Mouse (Mus musculus): ENCODE results near the gene Gas2l3. TPM values are rescaled to one million over a fixed set of nuclear protein-coding genes. Genes with fewer than 3 reads are reported as not detected.

Gene Gas2l3
- polyA plus RNA-seq, 1 experiment from 2014 or later, result 18.6 TPM

DNA sequence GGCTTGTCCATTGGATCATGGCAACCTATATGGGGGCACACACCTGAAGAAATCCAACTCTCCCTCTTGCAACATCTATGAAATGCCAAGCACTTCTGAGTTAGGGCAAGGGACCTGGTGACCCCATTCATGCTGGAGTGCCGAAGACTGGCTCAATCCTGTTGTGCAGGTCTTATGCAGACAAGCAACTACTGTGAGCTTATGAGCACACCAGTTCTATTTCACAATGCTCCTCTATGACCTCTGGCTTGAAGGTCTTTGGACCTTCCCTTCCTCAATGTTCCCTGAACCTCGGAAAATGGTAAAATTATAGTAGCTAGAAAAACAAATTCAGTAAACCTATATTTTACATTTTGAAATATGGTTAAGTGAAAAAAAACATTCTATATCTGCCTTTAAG lies 25.8 kb downstream of the Gas2l3 start:
- no peak for ATAC-seq
- no peaks in the 10 kb centered on the region for H3K27me3 ChIP-seq (replicated peaks)
- H3K4me3 ChIP-seq (replicated peaks), result no peak overlapping the region
- no peaks in the 10 kb centered on the region for H3K9me3 ChIP-seq
- no peak overlapping the region for H3K27ac ChIP-seq
- no peak overlapping the region for H3K9ac ChIP-seq
- H3K4me1 ChIP-seq (replicated peaks), result no peaks in the 10 kb centered on the region
- peaks cover 22% of the 10 kb centered on the region for H3K36me3 ChIP-seq
- 90% methylated on average over 2 of the region's 2 CpGs for WGBS
- H3K4me2 ChIP-seq (replicated peaks), result no peak overlapping the region

DNA sequence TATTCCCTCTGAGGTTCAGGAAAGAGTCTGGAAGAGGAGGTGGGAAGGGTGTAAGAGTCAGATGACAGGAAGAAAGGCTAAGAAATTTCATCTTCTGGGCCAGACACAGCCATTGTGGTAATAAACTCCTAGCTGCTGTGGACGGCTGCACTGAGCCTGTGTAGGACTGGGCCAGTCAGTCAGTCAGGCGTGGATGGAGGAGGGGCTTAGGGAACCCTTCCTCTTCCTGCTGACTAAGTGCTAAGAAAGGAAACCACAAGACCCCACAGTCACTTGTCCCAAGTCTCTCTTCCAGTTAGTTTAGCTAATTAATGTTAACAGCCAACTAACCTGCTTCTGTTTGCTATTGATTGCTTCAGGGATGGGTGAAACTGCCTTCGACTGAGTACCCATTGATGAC lies 28.3 kb downstream of the Gas2l3 start:
- H3K36me3 ChIP-seq, result peaks cover 28% of the 10 kb centered on the region

DNA sequence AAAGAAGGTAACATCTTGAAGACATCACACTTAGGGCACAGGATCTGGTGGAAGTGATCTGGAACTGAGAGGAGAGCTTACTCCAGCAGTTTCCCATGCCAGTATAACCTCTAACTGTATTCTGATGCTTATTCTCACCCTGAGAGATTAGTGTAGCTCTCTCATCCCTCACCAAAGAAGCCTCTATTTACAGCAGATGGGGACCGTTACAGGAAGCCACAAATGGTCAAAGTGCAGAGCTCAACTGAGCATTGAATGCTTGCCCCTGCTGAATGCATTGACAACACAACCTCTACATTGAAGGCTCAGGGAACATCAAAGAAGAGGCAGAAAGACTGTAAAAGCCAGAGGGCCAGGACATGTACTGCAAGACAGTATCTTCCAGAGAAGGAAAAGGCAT lies 36.2 kb downstream of the Gas2l3 start:
- Histone ChIP-seq H3K27me3 (replicated peaks) (no peaks in the 10 kb centered on the region), H3K9me3 (no peaks in the 10 kb centered on the region), H3K4me2 (replicated peaks) (no peak overlapping the region), H3K9ac (no peak overlapping the region), H3K36me3 (0 out of 2 replicates have a peak, but pooled peaks cover 4% of the 10 kb centered on the region), H3K4me1 (replicated peaks) (no peaks in the 10 kb centered on the region), H3K4me3 (replicated peaks) (no peak overlapping the region), H3K27ac (no peak overlapping the region)
- WGBS, result 37% methylated on average over 1 of the region's 1 CpGs
- ATAC-seq, result no peak

More for the DNA sequence above, 28.3 kb downstream of the Gas2l3 start:
- no peaks in the 10 kb centered on the region for H3K4me1 ChIP-seq (replicated peaks)
- H3K4me3 ChIP-seq (replicated peaks), result no peak overlapping the region
- H3K27ac ChIP-seq, result no peak overlapping the region
- no peak for ATAC-seq
- no peaks in the 10 kb centered on the region for H3K27me3 ChIP-seq (replicated peaks)
- no peak overlapping the region for H3K4me2 ChIP-seq (replicated peaks)
- WGBS, result 64% methylated on average over 3 of the region's 3 CpGs
- no peaks in the 10 kb centered on the region for H3K9me3 ChIP-seq
- no peak overlapping the region for H3K9ac ChIP-seq

DNA sequence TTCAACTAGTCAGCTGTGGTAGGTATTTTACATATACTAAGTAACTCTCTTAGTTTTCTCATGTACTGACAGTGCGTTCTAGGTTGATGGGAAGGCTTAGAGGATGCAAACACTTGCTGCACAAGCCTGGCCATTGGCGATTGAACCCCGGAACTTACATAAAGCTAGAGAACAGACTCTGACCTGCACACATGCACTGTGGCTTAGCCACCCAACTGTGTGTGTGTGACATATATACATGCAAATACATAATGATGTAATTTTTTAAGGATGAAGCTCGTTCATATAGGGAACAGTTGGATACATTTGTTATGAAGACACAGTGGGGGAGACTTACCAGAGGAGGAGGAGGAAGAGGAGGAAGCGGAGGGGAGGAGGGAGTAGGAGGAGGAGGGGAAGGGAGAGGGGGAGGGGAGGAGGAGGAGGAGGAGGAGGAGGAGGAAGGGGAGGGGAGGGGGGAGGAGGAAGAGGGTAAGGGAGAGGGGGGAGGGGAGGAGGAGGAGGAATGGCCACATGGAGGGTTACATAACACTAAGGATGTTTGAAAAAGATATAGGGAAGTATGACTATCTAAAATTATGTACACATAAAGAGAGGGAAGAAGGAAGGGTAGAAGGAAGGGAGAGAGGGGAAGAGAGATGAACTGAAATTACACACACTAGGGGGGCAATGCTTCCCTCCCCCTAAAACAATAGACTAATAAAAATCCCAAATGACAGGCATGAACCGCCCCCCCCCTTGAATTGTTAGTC lies 36.9 kb downstream of the Gas2l3 start:
- no peaks in the 10 kb centered on the region for H3K4me1 ChIP-seq (replicated peaks)
- no peak overlapping the region for H3K9ac ChIP-seq
- H3K27ac ChIP-seq, result no peak overlapping the region
- 0 out of 2 replicates have a peak, but pooled peaks cover 3% of the 10 kb centered on the region for H3K36me3 ChIP-seq
- no peaks in the 10 kb centered on the region for H3K27me3 ChIP-seq (replicated peaks)
- no peak for ATAC-seq
- 79% methylated on average over 5 of the region's 6 CpGs for WGBS
- no peak overlapping the region for H3K4me2 ChIP-seq (replicated peaks)
- no peak overlapping the region for H3K4me3 ChIP-seq (replicated peaks)
- H3K9me3 ChIP-seq, result no peaks in the 10 kb centered on the region

DNA sequence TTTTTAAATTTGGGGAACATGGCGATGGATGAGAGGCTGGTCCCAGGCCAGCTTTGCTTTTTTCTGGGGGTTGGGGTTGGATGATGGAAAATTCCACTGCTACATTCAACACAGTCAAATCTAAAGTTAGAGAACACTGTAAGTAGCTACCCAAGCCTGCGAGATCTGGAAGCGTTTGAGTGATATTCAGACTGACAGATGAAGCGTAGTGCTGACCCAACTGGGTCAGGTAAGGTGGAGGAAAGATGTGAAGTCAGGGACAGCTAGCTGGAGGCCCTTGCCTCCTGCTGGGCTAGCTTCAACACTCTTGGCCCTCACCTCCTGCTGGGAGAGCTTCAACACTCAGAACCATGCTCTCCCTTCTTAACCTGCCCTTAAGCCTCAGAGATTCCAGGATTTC lies 38.8 kb downstream of the Gas2l3 start:
- H3K36me3 ChIP-seq, result no peaks in the 10 kb centered on the region
- no peaks in the 10 kb centered on the region for H3K4me1 ChIP-seq (replicated peaks)
- no peak for ATAC-seq
- no peaks in the 10 kb centered on the region for H3K9me3 ChIP-seq
- H3K4me2 ChIP-seq (replicated peaks), result no peak overlapping the region
- no peak overlapping the region for H3K4me3 ChIP-seq (replicated peaks)
- H3K9ac ChIP-seq, result no peak overlapping the region
- H3K27me3 ChIP-seq (replicated peaks), result no peaks in the 10 kb centered on the region
- WGBS, result 88% methylated on average over 4 of the region's 4 CpGs
- H3K27ac ChIP-seq, result no peak overlapping the region

DNA sequence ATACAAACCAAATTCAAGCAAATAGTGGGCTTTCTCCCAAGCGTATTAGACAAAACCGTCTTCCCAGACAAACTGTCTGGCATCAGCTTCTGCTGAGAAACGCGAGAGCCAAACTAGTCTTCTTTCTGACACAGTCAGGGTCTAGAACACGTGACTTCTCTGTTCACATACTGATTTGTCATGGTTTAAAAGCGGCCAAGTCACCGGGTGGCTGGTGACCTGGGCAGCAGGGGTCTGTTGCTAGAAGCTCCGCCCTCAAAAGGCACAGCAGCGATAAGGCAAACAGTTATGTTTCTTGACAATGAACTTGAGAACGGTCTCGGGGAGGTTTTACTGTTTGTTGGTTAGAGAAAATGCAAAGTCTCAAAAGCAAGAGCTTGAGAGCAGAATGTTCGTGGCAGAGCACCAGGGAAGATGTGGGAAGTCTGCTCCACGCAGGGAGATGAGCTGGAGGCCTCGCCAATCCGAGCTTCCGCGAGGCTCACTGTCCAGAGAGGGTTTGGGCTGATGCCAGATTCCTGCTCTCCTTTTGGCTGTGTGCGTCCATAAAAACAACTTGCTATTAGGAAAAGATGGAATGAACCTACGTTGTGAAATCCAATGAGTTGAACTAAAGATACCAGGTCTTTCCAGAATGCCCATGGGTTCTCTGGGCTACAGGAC lies 43.0 kb downstream of the Gas2l3 start:
- no peak overlapping the region for H3K4me3 ChIP-seq (replicated peaks)
- ATAC-seq, result no peak
- WGBS, result 76% methylated on average over 19 of the region's 19 CpGs
- no peak overlapping the region for H3K9ac ChIP-seq
- H3K9me3 ChIP-seq, result no peaks in the 10 kb centered on the region
- H3K4me1 ChIP-seq (replicated peaks), result no peaks in the 10 kb centered on the region
- no peaks in the 10 kb centered on the region for H3K27me3 ChIP-seq (replicated peaks)
- H3K4me2 ChIP-seq (replicated peaks), result no peak overlapping the region
- H3K36me3 ChIP-seq, result no peaks in the 10 kb centered on the region
- H3K27ac ChIP-seq, result no peak overlapping the region

DNA sequence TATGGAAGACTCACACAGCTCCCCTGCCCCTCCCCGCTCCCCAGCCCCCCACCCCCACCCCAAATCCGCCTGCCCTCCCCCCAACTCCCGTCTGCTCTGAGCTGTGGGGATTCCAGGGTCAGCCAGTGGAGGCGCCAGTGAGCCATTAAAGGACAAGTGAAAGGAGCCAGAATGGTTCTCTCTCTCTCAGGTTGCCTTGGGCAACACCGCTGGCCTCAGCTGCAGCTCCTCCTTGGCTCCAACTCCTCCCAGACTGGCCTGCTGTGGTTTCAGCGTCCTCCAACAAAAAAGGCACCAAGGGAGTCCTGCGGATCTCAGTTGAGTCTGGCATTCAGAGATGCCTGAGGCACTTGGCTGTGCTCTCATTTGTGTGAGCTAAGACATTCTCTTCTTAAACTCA lies 47.9 kb downstream of the Gas2l3 start:
- WGBS, result 6% methylated on average over 7 of the region's 7 CpGs
- ATAC-seq, result no peak
- H3K4me2 ChIP-seq (replicated peaks), result no peak overlapping the region

DNA sequence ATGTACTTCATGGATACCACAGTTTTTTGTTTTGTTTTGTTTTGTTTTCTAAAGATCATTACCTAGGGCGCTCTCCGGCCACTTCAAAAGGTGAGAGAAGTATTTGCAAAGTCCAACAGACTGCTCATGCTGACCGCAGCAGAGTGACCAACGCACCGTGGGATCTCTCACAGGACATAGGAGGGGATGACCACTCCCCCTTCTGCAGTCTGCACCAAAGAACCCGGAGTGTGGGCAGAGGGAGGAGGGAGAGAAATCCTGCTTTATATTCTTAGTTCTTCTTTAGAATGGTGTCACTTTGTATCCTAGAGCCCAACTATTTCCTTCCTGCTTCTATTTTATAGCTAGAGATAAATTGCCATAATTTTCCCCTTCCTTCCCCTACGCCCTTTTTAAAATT lies 48.4 kb downstream of the Gas2l3 start:
- Histone ChIP-seq H3K27me3 (replicated peaks) (no peaks in the 10 kb centered on the region), H3K36me3 (no peaks in the 10 kb centered on the region), H3K9ac (no peak overlapping the region), H3K27ac (no peak overlapping the region), H3K4me2 (replicated peaks) (no peak overlapping the region), H3K9me3 (no peaks in the 10 kb centered on the region), H3K4me1 (replicated peaks) (no peaks in the 10 kb centered on the region), H3K4me3 (replicated peaks) (no peak overlapping the region)
- WGBS, result 40% methylated on average over 7 of the region's 7 CpGs
- ATAC-seq, result no peak

More for the DNA sequence above, 47.9 kb downstream of the Gas2l3 start:
- no peak overlapping the region for H3K9ac ChIP-seq
- no peak overlapping the region for H3K4me3 ChIP-seq (replicated peaks)
- H3K27ac ChIP-seq, result no peak overlapping the region
- H3K4me1 ChIP-seq (replicated peaks), result no peaks in the 10 kb centered on the region
- no peaks in the 10 kb centered on the region for H3K27me3 ChIP-seq (replicated peaks)
- H3K9me3 ChIP-seq, result no peaks in the 10 kb centered on the region
- no peaks in the 10 kb centered on the region for H3K36me3 ChIP-seq

DNA sequence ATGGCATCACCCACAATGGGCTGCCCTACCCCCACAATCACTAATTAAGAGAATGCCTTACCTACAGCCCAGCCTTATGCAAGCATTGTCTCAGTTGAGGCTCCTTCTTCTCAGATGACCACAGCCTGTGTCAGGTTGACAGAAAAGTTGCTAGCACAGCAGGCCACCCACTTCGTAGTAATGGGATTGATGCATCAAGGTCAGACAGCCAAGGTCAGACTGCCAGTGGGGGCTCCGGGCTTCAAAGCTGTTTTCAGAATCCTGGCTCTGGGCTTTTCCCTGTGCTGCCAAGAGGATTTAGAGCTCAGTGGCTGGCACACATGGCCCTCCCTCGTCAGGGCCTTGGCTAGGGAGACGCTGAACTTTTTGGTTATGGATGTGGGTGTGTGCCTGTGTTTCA lies 51.1 kb downstream of the Gas2l3 start:
- Histone ChIP-seq H3K27ac (no peak overlapping the region), H3K36me3 (no peaks in the 10 kb centered on the region), H3K9ac (no peak overlapping the region), H3K4me3 (replicated peaks) (no peak overlapping the region), H3K4me2 (replicated peaks) (no peak overlapping the region), H3K27me3 (replicated peaks) (no peaks in the 10 kb centered on the region), H3K9me3 (no peaks in the 10 kb centered on the region), H3K4me1 (replicated peaks) (no peaks in the 10 kb centered on the region)
- 57% methylated on average over 4 of the region's 4 CpGs for WGBS
- no peak for ATAC-seq

DNA sequence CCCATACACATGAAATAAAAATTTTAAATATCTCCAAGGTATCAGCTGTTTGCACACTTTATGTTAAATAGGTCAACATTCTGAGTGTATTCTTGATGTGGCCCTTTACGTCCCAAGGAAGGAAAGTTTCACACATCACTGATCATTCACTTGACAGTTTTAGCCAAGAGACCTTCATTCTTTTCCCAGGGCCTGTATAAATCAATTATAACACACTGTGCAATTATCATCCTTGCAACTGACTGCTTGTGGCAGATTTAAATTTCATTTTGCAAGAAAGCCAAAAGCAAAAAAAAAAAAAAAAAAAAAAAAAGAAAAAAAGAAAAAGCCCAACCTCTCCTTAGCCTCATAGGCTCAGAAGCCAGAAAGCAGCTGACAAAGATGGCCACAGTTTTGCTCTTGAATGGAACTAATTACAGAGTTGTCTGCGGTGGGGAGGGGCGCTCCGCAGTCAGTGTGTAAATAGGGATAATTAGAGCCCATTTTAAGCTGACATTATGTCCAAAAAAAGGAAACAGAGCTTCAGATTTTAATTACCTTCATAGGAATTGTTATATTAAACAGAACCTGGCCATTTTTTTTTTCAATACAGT lies 52.1 kb downstream of the Gas2l3 start:
- H3K4me3 ChIP-seq (replicated peaks), result no peak overlapping the region
- no peak overlapping the region for H3K9ac ChIP-seq
- ATAC-seq, result no peak
- no peaks in the 10 kb centered on the region for H3K36me3 ChIP-seq
- no peaks in the 10 kb centered on the region for H3K27me3 ChIP-seq (replicated peaks)
- no peak overlapping the region for H3K4me2 ChIP-seq (replicated peaks)
- H3K4me1 ChIP-seq (replicated peaks), result no peaks in the 10 kb centered on the region
- H3K9me3 ChIP-seq, result no peaks in the 10 kb centered on the region
- no peak overlapping the region for H3K27ac ChIP-seq
- WGBS, result 83% methylated on average over 4 of the region's 4 CpGs

DNA sequence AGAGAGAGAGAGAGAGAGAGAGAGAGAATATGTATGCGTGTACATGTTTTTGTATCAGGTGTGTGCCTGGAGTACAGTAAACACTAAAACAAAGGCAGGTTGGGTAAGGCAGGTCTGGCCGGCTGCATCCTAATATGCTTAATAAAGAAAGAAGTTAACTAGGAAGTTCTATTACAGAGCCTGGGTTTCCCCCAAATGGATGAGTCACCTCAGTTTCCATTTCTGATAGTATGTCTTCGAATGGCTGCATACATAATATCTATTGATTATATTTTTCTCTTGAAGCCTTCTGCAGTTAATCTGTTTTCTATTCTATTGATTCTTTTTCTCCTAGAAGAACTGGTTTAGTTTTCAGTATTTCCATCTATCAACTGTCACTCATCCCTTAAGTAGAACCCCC lies 57.3 kb downstream of the Gas2l3 start:
- no peak for ATAC-seq
- Histone ChIP-seq H3K4me3 (replicated peaks) (no peak overlapping the region), H3K36me3 (no peaks in the 10 kb centered on the region), H3K4me1 (replicated peaks) (no peaks in the 10 kb centered on the region), H3K27me3 (replicated peaks) (no peaks in the 10 kb centered on the region), H3K9ac (no peak overlapping the region), H3K27ac (no peak overlapping the region), H3K9me3 (no peaks in the 10 kb centered on the region), H3K4me2 (replicated peaks) (no peak overlapping the region)
- 86% methylated on average over 3 of the region's 3 CpGs for WGBS

DNA sequence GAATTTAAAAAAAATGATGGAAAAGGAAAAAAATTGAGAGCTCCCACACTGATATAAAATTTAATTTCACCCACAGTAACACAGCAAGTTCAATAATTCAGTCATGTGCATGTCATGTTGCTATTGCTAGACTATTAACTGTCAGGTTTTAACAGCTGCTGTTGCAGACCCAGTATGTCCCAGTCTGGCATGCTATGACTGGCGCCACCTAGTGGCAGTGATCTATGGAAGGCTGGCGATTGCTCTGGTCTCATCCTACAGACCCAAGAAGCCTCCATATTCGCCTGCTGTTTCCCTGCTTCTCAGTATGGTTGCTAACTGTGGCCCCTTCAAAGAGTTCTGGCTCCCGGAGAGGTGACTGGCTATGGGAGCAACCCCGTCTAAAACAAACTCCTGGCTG lies 60.3 kb downstream of the Gas2l3 start:
- Histone ChIP-seq H3K36me3 (no peaks in the 10 kb centered on the region), H3K4me3 (replicated peaks) (no peak overlapping the region), H3K4me2 (replicated peaks) (no peak overlapping the region), H3K9ac (no peak overlapping the region), H3K4me1 (replicated peaks) (no peaks in the 10 kb centered on the region), H3K9me3 (no peaks in the 10 kb centered on the region), H3K27me3 (replicated peaks) (no peaks in the 10 kb centered on the region), H3K27ac (no peak overlapping the region)
- WGBS, result 6% methylated on average over 5 of the region's 5 CpGs
- ATAC-seq, result peak; percentile 49; the same call in 1 of the 2 replicates
